Mouse (Mus musculus) CD4-positive, CD25-positive, alpha-beta regulatory T cell, adult 2 months (primary cell): Measurements from ENCODE around the gene Polr3e.
A peak's percentile ranks its signal among the peaks of the same experiment; 100 is the strongest.
"Not testable (repeated sequence)": the region's sequence is repeated elsewhere in the genome, so short reads cannot be mapped to it uniquely, and the experiment has no call there.

Experiments
- DNase-seq: peaks from one replicate; pipeline ENCODE4 v3.0.0-alpha.2; 2012; ENCODE audit warnings: low read depth, low spot score

Gene Polr3e

DNA sequence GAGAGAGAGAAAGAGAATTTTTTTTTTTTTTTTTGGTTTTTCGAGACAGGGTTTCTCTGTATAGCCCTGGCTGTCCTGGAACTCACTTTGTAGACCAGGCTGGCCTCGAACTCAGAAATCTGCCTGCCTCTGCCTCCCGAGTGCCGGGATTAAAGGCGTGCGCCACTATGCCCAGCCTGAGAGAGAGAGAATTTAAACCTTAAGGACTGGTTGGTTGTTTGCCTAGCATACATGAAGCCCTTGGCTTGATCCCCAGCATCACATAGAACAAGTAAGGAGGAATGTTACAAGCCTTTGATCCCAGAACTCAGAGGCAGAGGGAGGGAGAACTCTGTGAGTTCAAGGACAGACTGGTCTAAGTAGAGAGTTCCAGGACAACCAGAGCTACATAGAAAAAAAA, 6.3 kb upstream of the Polr3e start:
- DNase-seq: not testable (repeated sequence)

DNA sequence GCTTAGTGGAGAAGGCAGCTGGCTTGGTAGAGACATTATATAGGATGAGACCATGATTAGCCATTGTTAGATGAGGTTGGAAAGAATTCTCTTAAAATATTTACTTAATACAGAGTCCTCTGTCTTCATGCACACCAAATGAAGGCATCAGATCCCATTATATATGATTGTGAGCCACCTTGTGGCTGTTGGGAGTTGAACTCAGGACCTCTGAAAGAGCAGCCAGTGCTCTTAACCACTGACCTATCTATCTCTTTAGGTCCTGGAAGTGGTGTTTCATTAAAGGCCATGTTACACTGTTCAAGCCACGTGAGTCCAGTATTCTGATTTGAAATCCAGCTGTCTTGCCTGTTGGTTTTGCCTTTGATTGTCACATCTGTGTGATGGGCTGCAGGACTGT, 4.2 kb upstream of the Polr3e start:
- peak; percentile 42 for DNase-seq

DNA sequence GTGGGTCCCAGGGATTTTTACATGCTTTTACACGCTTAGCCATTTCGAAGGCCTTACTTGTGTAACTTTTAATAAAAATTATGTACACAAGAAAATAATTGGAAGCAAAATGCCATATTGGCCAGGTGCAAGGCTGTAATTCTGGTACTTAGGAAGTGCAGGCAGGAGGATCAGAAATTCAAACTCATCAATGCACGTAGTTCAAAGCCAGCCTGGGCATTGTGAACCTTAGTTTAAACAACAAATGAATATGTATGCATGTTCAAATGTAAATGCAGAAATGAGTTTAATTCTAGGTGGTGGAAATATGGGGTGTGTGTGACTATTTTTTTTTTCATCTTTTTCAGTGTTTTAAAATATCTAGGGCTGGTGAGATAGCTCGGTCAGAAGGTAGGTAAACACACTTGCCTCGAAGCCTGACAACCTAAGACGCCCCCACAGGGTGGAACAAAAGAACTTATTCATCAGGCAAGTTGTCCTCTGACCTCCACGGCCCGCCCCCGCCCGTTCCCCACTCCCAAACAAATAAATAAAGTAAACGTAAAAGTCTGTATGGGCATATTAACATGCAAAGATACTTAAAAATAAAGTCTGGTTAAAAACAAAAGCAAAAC, 1.2 kb upstream of the Polr3e start:
- no peak for DNase-seq

DNA sequence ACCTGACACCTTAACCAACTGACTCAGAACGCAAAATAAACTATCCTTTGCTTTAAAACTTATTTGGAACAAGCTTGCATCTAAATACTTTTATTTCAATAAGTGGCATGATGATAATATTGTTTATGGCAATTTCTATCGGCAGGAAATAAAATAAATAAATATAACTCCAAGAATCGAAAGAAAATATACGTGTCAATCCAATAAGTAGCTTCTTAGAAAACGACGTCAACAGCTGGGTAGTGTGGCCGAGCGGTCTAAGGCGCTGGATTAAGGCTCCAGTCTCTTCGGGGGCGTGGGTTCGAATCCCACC, 309 bp upstream of the Polr3e start:
- DNase-seq: no peak

DNA sequence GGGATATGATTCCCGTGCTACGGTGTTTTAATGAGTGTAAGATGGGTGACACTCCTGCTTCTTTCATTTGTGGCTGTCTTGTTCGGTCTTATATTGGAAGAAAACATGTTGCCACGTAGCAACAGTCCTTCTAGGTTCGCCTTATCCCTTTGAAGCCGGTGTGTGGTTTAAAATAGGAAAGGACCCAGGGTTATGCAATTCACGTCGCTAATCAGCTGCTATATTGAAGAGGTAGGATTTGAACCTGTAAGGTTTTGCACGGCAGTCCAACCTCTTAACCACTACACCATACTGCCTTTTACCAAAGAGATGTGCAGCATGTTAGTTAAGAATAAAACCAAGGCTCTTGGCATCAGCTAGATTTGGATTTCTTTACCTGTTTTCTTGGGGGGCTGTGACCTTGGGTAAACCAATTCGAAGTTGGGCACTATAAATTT, 1.0 kb downstream of the Polr3e start:
- DNase-seq: peak; percentile 94

DNA sequence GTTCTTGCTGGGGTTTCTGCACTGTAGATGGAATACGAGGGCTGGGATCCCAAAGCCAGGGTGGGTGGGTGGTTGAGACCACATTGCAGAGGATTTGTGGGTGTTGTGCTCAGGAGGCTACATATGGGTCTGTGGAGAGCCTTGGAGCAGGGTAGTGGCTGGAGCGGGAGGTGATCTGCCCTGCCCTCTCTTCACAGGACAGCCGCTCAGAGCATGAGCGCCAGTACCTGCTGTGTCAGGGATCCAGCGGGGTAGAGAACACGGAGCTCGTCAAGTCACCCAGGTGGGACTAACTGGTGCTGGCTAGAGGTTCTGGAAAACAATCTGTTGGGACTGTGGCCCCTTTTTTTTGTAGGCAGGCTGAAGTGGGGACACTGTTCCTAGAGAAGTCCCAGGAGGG, 15.6 kb downstream of the Polr3e start:
- no peak for DNase-seq

DNA sequence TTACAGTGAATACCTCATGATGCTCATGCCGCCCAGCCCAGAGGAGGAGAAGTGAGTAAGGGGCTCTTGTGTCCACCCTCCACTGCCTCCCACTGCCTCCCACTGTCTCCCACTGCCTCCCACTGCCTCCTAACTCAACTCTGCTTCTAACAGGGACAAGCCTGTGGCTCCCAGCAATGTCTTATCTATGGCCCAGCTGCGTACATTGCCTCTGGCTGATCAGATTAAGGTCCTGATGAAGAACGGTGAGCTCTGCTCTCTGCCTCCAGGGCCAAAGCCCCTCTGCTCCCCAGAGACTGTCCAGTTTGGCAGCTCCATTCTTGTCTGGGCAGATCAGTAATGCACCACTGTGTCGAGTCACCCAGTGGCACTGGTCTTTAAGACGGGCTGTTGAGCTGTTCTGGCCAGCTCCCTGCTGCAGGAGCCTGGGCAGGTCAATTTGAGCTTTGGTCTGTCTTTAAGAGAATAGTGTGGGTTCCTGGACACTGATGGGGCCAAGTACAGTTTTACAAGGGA, 16.2 kb downstream of the Polr3e start:
- DNase-seq: no peak

DNA sequence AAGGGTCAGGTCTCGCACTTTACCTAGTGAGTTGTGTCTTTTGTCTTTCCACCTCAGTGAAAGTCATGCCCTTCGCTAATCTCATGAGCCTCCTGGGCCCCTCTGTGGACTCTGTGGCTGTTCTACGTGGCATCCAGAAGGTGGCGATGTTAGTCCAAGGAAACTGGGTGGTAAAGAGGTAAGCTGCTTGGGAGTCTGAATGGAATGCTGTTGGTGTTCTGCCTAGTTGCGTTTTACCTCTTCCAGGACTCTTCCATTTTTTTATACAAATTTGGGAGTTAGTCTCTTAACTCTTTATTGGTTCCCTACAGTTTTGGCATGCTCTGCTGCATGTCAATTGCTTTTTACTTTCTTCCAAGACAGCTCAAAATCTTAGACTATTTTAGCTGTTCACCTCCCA, 17.2 kb downstream of the Polr3e start:
- DNase-seq: peak; percentile 77

DNA sequence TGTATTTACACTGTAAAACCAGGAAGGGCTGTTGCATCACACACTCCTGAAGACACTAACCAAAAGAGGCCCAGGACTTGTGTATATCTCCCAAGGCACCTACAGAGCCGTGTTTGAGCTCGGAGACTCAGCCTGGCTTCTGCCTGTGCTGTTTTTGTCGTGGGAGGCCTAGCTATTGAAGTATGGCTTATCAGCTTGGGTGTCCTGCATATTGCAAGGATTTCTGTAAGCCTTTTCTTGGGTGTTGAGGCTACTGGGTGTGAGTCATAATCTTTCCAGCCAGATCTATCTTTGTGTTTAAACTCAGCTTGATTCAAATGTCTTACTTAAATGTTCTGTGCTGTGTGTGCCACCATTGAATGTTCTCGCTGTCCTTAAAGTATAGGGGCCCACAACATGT, 19.0 kb downstream of the Polr3e start:
- no peak for DNase-seq

DNA sequence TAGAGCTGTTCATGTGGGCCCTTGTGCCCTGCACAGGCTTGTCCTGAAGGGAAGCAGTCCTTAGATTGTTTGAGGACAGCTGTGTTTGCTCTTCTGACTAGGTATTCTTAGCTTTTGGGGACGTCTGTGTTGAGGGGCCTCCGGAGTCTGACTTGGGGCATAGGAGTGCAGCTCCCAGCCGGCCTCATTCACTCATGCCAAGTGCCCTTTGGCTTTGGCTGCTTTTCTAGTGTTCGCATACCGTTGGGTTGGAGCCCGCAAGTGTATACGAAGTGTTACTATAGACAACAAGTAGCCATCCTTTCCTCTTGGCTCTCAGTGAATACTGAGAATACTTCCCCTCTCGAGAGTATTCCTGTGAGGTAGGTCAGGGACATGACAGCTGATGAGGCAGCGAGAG, 20.7 kb downstream of the Polr3e start:
- DNase-seq: no peak

DNA sequence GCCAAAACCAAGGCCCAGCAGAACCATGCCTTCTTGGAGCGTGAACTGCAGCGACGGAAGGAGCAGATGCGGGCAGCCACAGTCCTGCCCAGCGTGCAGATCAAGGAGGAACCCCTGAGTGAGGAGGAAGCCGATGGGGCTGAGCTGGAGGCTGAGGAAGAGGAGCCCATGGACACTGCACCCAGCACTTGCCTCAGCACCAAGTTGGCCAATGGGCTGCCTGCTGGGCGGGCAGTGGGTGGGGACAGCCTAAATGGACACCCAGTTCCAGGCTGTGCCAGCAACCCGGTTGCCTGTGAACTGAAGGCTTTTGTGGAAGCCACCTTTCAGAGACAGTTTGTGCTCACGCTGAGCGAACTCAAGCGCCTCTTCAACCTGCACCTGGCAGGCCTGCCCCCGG, 22.8 kb downstream of the Polr3e start:
- DNase-seq: no peak

DNA sequence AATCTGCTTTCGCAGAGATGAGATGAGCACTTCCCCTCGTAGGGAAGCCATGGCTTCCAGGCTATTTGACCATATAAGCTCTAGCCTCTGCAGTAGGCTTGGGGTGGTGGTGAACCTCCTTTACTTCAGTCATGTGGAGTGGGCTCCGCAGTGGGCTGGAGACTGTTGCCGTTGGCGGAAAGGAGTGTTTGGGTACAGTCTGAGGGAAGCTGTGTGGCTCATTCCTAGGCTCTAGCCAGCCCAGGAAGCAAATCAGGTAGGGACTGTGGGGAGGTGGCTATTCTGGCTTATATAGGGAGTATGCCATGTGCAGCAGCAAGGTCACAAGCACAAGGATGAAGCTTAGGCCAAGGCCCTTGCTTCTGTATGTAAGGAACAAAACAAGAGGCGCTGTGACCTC, 23.7 kb downstream of the Polr3e start:
- no peak for DNase-seq

DNA sequence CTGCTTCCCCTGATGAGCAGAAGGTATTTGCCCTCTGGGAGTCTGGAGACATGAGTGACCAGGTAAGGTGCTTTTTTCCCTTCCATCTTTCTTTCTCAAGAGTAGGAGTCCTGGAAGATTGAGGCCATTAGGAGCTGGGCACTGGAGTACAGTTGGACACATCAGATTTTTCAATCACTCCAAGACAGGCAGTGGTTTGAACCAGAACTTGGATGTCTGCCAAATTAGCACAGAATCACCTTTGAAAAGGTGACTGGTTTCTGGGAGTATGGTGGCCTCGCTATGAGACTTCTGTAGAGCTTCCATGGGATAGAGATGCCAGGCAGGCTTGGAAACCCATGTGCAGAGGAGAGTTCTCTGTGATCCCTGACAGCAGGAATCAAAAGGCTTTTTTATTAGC, 25.0 kb downstream of the Polr3e start:
- DNase-seq: no peak

DNA sequence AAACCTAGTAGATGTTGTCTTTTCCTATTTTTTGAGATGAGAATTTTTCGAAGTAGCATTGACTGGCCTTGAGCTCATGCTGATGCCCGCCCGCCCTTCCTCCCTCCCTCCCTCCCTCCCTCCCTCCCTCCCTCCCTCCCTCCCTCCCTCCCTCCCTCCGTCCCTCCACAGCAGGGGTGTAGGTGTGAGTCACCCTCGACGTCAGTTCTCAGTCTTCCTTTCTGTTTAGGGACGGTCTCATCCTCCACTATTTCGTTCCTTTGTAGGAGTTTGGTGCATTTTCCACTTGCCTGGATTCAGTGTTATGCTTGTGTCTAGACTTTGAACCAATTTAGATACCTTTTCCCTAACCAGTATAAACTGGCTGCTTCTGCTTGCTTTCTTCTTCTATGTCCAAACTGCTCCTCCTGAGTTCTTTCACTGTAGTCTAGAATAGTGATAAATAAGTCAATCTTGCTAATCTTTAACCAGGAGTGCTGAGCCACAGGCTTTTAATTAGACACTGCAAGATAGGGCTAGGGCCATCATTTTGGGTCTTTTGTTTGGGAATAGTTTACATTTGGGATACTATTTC, 26.5 kb downstream of the Polr3e start:
- no peak for DNase-seq

DNA sequence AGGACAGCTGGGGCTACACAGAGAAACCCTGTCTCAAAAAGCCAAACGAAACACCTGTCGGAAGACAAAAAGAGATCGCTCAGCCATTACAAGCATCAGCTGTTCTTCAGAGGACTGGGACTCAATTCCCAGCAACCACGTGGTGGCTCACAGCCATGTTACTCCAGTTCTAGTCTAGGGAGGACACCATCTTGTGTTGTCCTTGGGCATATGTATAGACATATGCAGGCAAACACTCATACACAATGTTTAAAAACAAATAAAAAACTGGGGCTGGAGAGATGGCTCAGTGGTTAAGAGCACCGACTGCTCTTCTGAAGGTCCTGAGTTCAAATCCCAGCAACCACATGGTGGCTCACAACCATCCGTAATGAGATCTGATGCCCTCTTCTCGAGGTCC, 36.0 kb downstream of the Polr3e start:
- not testable (repeated sequence) for DNase-seq

DNA sequence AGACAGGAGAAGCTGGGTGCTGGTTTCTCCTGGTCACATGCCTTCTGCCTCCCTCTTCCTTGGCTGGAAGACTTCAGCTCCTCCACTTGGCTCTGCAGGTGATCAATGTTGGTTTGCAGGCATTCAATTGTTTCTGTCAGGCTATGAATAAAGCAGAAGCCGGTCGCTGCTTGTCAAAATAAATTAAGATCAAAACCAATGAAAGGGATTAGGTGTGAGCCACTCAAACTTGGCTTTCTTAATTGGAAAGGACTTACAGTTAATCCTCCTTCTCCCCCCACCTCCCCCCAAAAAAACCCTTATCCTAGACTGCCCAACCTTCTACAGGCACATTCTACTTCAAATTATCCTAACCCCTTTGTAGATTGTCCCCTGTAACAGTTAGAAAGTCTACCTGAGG, 42.6 kb downstream of the Polr3e start:
- no peak for DNase-seq

DNA sequence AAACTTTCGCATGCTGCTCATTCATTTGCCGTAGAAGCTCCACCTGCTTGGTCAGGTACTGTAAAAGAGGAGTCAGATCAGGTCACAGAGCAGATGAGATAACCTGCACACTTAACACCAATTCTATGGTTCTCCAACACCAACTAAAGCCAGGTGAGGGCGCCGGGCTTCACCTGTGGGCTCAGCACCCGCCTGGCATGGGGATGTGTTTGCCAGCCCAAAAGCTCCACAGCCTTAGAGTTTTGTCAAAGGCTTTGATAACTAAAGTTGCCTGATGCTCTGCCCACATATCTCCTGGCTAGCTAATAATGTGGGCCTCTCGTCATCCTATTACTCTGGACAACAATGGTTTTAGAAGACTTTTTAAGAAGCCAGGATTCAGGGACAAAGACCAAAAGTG, 43.1 kb downstream of the Polr3e start:
- peak; percentile 45 for DNase-seq

DNA sequence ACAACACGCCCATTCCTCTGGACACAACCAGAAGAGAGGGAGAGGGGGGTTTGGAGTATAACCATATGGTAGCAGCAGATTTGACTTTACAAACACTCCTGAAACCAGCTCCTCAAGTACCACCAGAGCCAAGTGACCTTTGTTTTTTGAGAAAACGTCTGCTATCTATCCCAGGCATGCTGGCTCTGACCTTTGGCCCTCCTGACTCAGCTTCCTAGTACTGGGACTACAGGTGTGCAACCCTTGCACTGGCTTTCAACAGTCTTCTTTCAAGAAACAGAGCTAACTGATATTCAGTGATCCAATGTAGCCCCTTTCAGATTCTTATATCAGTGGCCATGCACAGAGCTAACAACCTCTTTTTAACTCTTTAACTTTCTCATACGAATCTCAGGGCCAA, 44.3 kb downstream of the Polr3e start:
- no peak for DNase-seq

DNA sequence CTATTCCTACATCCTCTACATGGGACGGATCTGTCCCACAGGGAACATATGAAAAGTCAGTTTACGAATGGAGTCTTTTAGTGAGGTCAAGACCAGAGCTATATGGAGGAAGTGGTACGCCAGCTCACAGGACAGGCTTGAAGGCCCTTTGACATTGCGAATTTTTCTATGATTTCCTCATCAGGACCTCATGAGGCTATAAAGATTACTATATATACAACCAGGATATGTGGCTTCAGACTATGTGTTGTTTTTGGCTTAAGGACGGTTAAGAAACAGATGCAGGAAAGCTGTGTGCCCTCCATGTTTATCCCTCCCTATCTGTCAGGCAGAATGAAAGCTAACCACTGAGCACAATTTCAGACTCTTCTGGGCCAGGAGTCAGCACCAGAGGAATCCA, 45.6 kb downstream of the Polr3e start:
- no peak for DNase-seq

DNA sequence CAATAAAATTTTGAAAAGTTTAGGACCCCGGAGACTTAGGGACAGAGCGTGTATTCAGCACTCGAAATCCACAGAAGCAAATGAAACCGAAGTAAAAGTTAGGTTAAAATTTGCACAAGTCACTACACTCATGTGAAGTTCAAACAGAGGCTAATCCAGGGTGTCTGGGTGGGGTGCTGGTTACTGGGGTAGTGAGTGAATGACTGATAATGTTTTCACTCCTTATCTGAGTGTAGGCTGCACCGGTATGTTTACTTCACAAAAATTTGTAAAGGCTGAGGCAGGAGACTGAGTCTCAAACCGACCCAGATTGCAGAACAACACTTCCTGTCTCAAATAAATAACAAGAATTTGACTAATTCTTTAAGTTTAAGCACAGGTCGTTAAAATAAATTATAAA, 51.7 kb downstream of the Polr3e start:
- no peak for DNase-seq

DNA sequence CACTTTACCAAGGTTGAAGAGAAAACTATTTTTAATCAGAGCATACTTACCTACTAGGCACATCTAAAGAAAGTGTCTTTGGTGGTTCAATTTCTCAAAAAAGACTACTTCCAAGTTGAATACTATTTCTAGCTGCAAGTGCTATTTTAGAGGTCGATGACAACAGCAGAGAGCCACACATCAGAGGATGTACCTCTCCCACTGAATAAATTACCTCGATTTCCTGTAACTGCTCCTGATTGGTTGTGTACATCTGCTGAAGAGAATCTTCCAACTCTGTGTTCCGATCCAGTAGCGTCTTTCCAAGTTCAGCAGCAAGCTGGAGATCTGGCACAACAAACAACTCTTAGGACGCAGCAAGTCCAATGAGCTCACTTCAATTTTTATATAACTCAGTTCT, 52.6 kb downstream of the Polr3e start:
- DNase-seq: no peak

DNA sequence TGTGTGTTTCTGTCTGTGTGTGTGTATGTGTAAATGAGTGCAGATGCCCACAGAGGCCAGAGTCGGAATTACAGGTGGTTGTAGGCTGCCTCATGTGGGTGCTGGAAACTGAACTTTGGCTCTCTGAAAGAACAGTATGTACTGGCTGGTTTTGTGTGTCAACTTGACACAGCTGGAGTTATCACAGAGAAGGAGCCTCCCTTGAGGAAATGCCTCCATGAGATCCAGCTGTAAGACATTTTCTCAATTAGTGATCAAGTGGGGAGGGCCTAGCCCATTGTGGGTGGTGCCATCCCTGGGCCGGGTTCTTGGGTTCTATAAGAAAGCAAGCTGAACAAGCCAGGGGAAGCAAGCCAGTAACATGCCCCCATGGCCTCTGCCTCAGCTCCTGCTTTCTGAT, 54.9 kb downstream of the Polr3e start:
- DNase-seq: not testable (repeated sequence)

DNA sequence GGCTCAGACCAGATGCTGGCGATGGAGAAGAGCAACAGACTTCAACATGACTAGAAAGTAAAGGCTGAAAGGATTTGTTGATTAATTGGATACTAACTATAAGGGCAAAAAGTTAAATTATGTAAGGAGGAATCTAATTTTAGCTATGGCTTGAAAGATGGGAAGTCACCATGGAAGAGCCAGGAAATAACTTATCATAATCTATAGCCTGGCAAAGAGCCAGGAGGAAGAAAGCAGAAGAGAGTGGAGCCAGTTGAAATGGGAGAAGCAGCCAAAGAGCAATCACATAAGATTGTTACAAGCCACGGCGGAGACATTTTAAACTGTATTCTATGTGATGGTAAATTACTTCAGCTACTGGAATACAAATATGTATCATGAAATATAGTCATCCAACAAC, 56.5 kb downstream of the Polr3e start:
- DNase-seq: no peak

DNA sequence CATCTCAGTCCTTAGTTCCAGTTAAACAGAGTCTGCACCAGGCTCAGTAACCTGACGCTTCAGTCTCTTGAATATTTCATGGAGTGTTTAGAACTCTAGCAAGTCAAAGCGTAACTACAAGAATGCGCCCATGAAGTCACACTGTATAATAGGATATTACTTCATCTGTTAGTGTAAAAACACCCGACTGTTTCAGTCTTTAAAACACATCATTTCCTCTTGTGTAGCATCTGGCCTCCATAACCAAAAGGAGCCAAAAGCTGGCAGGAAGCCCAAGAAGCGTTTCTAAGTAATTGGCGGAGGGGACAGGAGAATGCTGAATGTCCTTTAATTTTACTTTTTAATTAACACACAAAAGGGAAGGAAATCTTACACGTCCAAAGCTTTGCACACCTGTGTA, 59.5 kb downstream of the Polr3e start:
- no peak for DNase-seq
